Mouse (Mus musculus) cortical plate, adult 2 months (tissue): ENCODE measurements at regions not wholly inside any gene's neighbourhood (a gene's known extent, or its start where the extent isn't known, plus 50 kb on each side); places are given as distances from the start of the nearest gene placed in this dataset.

ENCODE experiments used
- CTCF ChIP-seq: fragments of 200-500 bp; IDR thresholded peaks from 2 replicates; pipeline ENCODE4 v1.5.1; 2011; ENCODE audit warnings: mild to moderate bottlenecking, control low read depth, low read length; ENCODE audit not compliant: insufficient read depth; ENCODE audit errors: extremely low read depth
- POLR2A ChIP-seq: fragments of 200-500 bp; IDR thresholded peaks from 2 replicates; pipeline ENCODE4 v1.6.1; 2011; ENCODE audit warnings: mild to moderate bottlenecking, low read length, control low read depth; ENCODE audit not compliant: insufficient read depth; ENCODE audit errors: extremely low read depth

DNA sequence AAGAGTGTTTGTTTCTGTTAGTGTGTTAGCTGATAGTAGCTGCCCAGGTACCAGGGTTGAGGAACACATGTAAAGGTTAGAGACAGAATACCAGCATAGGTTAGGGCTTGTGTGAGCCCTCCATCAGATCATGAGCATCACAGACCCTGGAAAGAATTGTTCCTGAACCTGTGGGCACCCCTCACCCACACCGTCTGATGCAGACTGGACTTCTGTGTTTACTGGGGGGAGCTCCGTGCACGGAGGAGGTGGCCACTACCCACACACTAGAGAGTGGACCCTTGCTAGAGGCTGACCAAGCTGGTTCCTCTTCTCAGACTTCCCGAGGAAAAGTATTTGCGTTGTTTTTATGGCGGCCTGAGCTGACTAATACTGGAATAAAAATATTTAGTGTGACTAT, 104.4 kb downstream of the Brms1l start:
- TF ChIP-seq CTCF (no peak), POLR2A (no peak)
